Mouse (Mus musculus): ENCODE data around the gene Zfp180. TPM values are rescaled to one million over a fixed set of nuclear protein-coding genes. Genes with fewer than 3 reads are reported as not detected.

Zfp180 gene
- total and polyA plus RNA-seq, 2 experiments from 2014 or later, result 25.1 to 32.7 TPM

DNA sequence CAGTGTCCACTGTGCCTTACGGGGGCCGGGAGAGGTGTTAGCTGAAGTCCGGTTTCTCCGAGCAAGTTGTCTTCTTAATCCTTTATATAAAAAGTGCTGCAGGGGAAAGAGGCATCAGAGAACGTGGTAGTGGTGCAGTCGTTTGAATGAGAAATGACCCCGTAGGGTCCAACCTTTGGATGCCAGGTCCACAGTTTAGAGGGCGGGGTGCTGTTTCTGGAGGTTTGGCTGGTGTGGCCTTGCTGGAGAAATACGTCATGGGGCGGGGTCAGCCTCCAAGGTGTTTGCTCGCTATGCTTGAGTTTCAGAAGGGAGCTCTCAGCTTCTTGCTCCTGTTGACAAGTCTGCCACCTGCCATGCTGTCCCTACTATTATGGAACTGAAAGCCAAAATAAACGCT is 31.3 kb downstream of the Zfp180 start:
- no peak for TF ChIP-seq CTCF (IDR thresholded peaks at IDR 0.05)
- H3K36me3 ChIP-seq (ENCODE audit: insufficient read depth, low read length), result 0 out of 2 replicates have a peak, but pooled peaks cover 5% of the 10 kb centered on the region
- H3K4me2 ChIP-seq (ENCODE audit: low read depth, low read length, poor library complexity, severe bottlenecking), result peak overlapping the region; percentile 76
- ATAC-seq (ENCODE audit: low FRiP score) (no peak; the same call in 1 of the 2 replicates), DNase-seq (ENCODE audit: low spot score) (peak; percentile 40)
- no peaks in the 10 kb centered on the region for H3K4me1 ChIP-seq (ENCODE audit: insufficient read depth, low read length)
- peak overlapping the region; percentile 75 for H3K4me3 ChIP-seq (ENCODE audit: low read depth, low read length)
- no peaks in the 10 kb centered on the region for H3K27me3 ChIP-seq (ENCODE audit: insufficient read depth, low read length)
- H3K27ac ChIP-seq (ENCODE audit: low read depth, low read length), result peak overlapping the region; percentile 75
- peak overlapping the region; percentile 76 for H3K9ac ChIP-seq (replicated peaks; ENCODE audit: low read length, poor library complexity, severe bottlenecking)
- H3K9me3 ChIP-seq (ENCODE audit: low read length), result peaks cover 8% of the 10 kb centered on the region
- WGBS, result 10% methylated on average over 12 of the region's 12 CpGs

- H3K4me1 ChIP-seq (ENCODE audit: insufficient read depth, low read length), result no peaks in the 10 kb centered on the region
- 88% methylated on average over 4 of the region's 4 CpGs for WGBS
- H3K4me3 ChIP-seq (ENCODE audit: low read depth, low read length), result no peak overlapping the region
- H3K4me2 ChIP-seq (ENCODE audit: low read depth, low read length, poor library complexity, severe bottlenecking), result no peak overlapping the region
- no peak overlapping the region for H3K9ac ChIP-seq (replicated peaks; ENCODE audit: low read length, poor library complexity, severe bottlenecking)
- DNase-seq (ENCODE audit: low spot score) (no peak), ATAC-seq (ENCODE audit: low FRiP score) (no peak)
- no peak overlapping the region for H3K27ac ChIP-seq (ENCODE audit: low read depth, low read length)
- no peaks in the 10 kb centered on the region for H3K9me3 ChIP-seq (ENCODE audit: low read length)
- H3K27me3 ChIP-seq (ENCODE audit: insufficient read depth, low read length), result no peaks in the 10 kb centered on the region
- H3K36me3 ChIP-seq (ENCODE audit: insufficient read depth, low read length), result no peaks in the 10 kb centered on the region
- no peak for TF ChIP-seq CTCF (IDR thresholded peaks at IDR 0.05)
Measured at GRCm38 (mm10) chr7:24116655-24117054, 34.9 kb downstream of the Zfp180 start.

DNA sequence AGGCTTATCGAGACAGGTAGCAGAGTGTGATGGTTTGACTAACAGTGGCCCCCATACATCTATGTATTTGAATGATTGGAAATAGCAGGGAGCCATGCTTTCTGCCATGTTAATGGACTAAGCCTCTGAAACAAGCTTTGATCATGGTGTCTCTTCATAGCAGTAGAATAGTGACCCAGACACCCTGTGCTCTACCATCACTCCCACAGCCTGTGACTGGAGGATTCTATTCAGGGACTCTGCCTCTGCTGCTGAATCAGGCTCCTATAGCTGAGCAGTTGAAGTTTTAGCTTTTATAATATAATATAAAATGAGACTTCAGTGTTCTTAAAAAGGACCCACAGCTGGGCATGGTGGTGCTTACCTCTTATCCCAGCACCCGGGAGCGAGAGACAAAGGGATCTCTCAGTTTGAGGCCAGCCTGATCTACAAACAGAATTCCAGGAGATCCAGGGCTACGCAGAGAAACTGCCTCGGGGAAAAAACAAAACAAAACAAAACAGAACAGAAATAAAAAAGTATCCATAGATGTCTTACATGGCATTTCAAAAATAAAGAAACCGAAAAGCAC is 51.8 kb downstream of the Zfp180 start:
- DNase-seq (ENCODE audit: low spot score) (peak; percentile 5), ATAC-seq (ENCODE audit: low FRiP score) (peak; percentile 35)
- Histone ChIP-seq H3K9me3 (ENCODE audit: low read length) (no peaks in the 10 kb centered on the region), H3K4me1 (ENCODE audit: insufficient read depth, low read length) (peaks cover 7% of the 10 kb centered on the region; the same call in 1 of the 2 replicates), H3K9ac (replicated peaks; ENCODE audit: low read length, poor library complexity, severe bottlenecking) (peak overlapping the region; percentile 81), H3K27me3 (ENCODE audit: insufficient read depth, low read length) (no peaks in the 10 kb centered on the region), H3K36me3 (ENCODE audit: insufficient read depth, low read length) (peaks cover 5% of the 10 kb centered on the region), H3K27ac (ENCODE audit: low read depth, low read length) (peak overlapping the region; percentile 59; the same call in 1 of the 2 replicates), H3K4me3 (ENCODE audit: low read depth, low read length) (peak overlapping the region; percentile 84), H3K4me2 (ENCODE audit: low read depth, low read length, poor library complexity, severe bottlenecking) (peak overlapping the region; percentile 80)
- 13% methylated on average over 6 of the region's 6 CpGs for WGBS
- TF ChIP-seq CTCF (IDR thresholded peaks at IDR 0.05), result no peak

DNA sequence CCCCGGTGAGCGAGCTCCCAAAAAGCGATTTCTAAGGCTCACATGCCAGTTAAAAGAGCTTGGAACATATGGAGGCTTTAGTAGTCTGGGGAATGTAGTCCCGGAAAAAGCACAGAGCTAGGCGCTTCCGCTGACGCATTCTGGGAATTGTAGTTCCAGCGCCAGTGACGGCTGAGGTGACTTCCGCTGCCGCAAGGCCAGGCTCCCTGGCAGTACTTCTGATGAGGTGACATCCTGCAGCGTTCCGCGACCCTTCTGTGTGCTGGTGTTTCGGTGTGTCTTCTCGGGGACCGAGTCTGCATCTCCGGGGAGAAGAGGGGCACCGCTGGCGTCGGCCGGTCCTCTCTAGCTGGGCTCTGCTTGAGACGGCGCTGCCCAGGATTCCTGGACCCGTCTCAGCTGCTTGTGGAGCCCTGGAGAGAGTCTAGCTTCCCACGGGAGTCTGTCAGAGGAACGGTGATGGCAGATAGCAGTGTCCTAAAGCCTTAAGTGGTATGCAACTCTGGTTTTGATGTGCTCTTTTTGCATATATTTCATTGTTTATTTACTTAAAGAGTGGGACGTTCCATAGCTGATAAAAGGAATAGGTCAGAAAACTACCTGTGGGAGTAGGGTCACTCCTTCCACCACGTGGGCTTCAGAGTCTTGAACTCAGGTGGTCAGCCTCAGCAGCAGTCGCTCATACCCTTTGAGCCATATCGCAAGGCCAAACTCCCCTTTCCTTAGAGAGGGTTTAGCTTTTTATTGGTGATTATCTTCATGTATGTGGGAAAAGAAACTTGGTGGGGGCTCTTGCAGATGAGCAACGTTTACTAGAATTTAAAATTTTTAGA is 52.5 kb downstream of the Zfp180 start, which contains the start of gene Zfp235:
TSS of gene Zfp235 (plus strand) at position 174 of the 833 bp plus-strand sequence.
- Histone ChIP-seq H3K27ac (ENCODE audit: low read depth, low read length) (peak within 1 kb of the TSS; percentile 59), H3K4me3 (ENCODE audit: low read depth, low read length) (peak within 1 kb of the TSS; percentile 84), H3K36me3 (ENCODE audit: insufficient read depth, low read length) (peaks cover 11% of the 10 kb centered on the region), H3K4me1 (ENCODE audit: insufficient read depth, low read length) (peaks cover 7% of the 10 kb centered on the region; the same call in 1 of the 2 replicates), H3K27me3 (ENCODE audit: insufficient read depth, low read length) (no peaks in the 10 kb centered on the region), H3K9me3 (ENCODE audit: low read length) (no peaks in the 10 kb centered on the region), H3K4me2 (ENCODE audit: low read depth, low read length, poor library complexity, severe bottlenecking) (peak within 1 kb of the TSS; percentile 80), H3K9ac (replicated peaks; ENCODE audit: low read length, poor library complexity, severe bottlenecking) (peak within 1 kb of the TSS; percentile 81)
- DNase-seq (ENCODE audit: low spot score) (peak; percentile 95), ATAC-seq (ENCODE audit: low FRiP score) (peak; percentile 92)
- WGBS, result 4% methylated on average over 32 of the region's 32 CpGs
- no peak for TF ChIP-seq CTCF (IDR thresholded peaks at IDR 0.05)

- Histone ChIP-seq H3K27ac (ENCODE audit: low read depth, low read length) (no peak overlapping the region), H3K36me3 (ENCODE audit: insufficient read depth, low read length) (peaks cover 34% of the 10 kb centered on the region), H3K4me1 (ENCODE audit: insufficient read depth, low read length) (no peaks in the 10 kb centered on the region), H3K9me3 (ENCODE audit: low read length) (no peaks in the 10 kb centered on the region), H3K27me3 (ENCODE audit: insufficient read depth, low read length) (no peaks in the 10 kb centered on the region), H3K4me2 (ENCODE audit: low read depth, low read length, poor library complexity, severe bottlenecking) (no peak overlapping the region), H3K9ac (replicated peaks; ENCODE audit: low read length, poor library complexity, severe bottlenecking) (no peak overlapping the region), H3K4me3 (ENCODE audit: low read depth, low read length) (no peak overlapping the region)
- no peak for ATAC-seq (ENCODE audit: low FRiP score)
- no peak for TF ChIP-seq CTCF (IDR thresholded peaks at IDR 0.05)
- DNase-seq (ENCODE audit: low spot score), result no peak
- 92% methylated on average over 6 of the region's 6 CpGs for WGBS
Measured at GRCm38 (mm10) chr7:24142566-24142965, 60.8 kb downstream of the Zfp180 start.

DNA sequence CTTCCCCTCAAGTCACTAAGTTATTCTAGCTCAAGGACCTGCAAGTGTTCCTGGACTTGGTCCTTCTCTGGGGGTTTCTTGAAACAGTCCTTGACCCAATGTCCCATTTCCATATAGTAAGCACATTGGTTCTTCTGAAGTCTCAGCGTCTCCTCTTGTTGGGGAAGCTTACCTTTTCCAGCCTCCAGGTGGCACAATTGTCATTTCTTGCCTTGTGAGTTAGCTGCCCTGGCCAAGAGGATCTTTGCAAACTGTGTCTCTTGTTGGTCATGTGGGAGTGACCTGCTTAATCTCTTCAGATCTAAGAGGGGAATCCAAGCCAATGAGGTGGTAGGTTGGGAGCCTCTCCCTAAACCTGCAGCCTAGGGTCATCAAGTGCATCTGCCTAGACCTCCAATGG is 71.5 kb downstream of the Zfp180 start:
- 18% methylated on average over 1 of the region's 1 CpGs for WGBS
- H3K27ac ChIP-seq (ENCODE audit: low read depth, low read length), result no peak overlapping the region
- ATAC-seq (ENCODE audit: low FRiP score), result no peak
- no peaks in the 10 kb centered on the region for H3K36me3 ChIP-seq (ENCODE audit: insufficient read depth, low read length)
- no peak for DNase-seq (ENCODE audit: low spot score)
- H3K9me3 ChIP-seq (ENCODE audit: low read length), result peaks cover 10% of the 10 kb centered on the region; the same call in 1 of the 2 replicates
- H3K9ac ChIP-seq (replicated peaks; ENCODE audit: low read length, poor library complexity, severe bottlenecking), result no peak overlapping the region
- H3K27me3 ChIP-seq (ENCODE audit: insufficient read depth, low read length), result no peaks in the 10 kb centered on the region
- peak; percentile 32 for TF ChIP-seq CTCF (IDR thresholded peaks at IDR 0.05)
- H3K4me1 ChIP-seq (ENCODE audit: insufficient read depth, low read length), result no peaks in the 10 kb centered on the region
- H3K4me3 ChIP-seq (ENCODE audit: low read depth, low read length), result no peak overlapping the region
- no peak overlapping the region for H3K4me2 ChIP-seq (ENCODE audit: low read depth, low read length, poor library complexity, severe bottlenecking)

Other genes starting within 250 kb of the Zfp180 start
- gene Vmn1r176, start 244.6 kb upstream of the Zfp180 start, total RNA-seq (2014; rRNA removed), result not detected in 2 replicates
- 0.05 TPM in 1 of 2 replicates, not detected in the other for gene Vmn1r176, start 244.6 kb upstream of the Zfp180 start, polyA plus RNA-seq (2015; fragmentation: Nextera tagmentation; extraction: Ambion mirVana)
- not detected in 2 replicates for gene Vmn1r177, start 215.5 kb upstream of the Zfp180 start, total RNA-seq (2014; rRNA removed)
- not detected in 2 replicates for gene Vmn1r177, start 215.5 kb upstream of the Zfp180 start, polyA plus RNA-seq (2015; fragmentation: Nextera tagmentation; extraction: Ambion mirVana)
- not detected in 2 replicates for gene Vmn1r178, start 189.9 kb upstream of the Zfp180 start, total RNA-seq (2014; rRNA removed)
- gene Vmn1r178, start 189.9 kb upstream of the Zfp180 start, polyA plus RNA-seq (2015; fragmentation: Nextera tagmentation; extraction: Ambion mirVana), result not detected in 2 replicates
- gene Vmn1r179, start 154.9 kb upstream of the Zfp180 start, total RNA-seq (2014; rRNA removed), result not detected in 2 replicates
- gene Vmn1r179, start 154.9 kb upstream of the Zfp180 start, polyA plus RNA-seq (2015; fragmentation: Nextera tagmentation; extraction: Ambion mirVana), result not detected in 2 replicates
- not detected in 2 replicates for gene Vmn1r180, start 131.3 kb upstream of the Zfp180 start, total RNA-seq (2014; rRNA removed)
- gene Vmn1r180, start 131.3 kb upstream of the Zfp180 start, polyA plus RNA-seq (2015; fragmentation: Nextera tagmentation; extraction: Ambion mirVana), result not detected in 2 replicates
- gene Vmn1r181, start 107.3 kb upstream of the Zfp180 start, total RNA-seq (2014; rRNA removed), result not detected in 2 replicates
- gene Vmn1r181, start 107.3 kb upstream of the Zfp180 start, polyA plus RNA-seq (2015; fragmentation: Nextera tagmentation; extraction: Ambion mirVana), result not detected in 2 replicates
- gene V1rd19, start 80.2 kb upstream of the Zfp180 start, total RNA-seq (2014; rRNA removed), result not detected in 2 replicates
- gene V1rd19, start 80.2 kb upstream of the Zfp180 start, polyA plus RNA-seq (2015; fragmentation: Nextera tagmentation; extraction: Ambion mirVana), result not detected in 2 replicates
- not detected in 2 replicates for gene Vmn1r183, start 28.7 kb upstream of the Zfp180 start, total RNA-seq (2014; rRNA removed)
- not detected in 2 replicates for gene Vmn1r183, start 28.7 kb upstream of the Zfp180 start, polyA plus RNA-seq (2015; fragmentation: Nextera tagmentation; extraction: Ambion mirVana)
- gene Zfp112, start 30.4 kb downstream of the Zfp180 start, total RNA-seq (2014; rRNA removed), result 6.9 and 10.0 TPM in 2 replicates
- 4.2 and 4.3 TPM in 2 replicates for gene Zfp112, start 30.4 kb downstream of the Zfp180 start, polyA plus RNA-seq (2015; fragmentation: Nextera tagmentation; extraction: Ambion mirVana)
- 28.0 and 29.9 TPM in 2 replicates for gene Zfp235, start 52.2 kb downstream of the Zfp180 start, total RNA-seq (2014; rRNA removed)
- gene Zfp235, start 52.2 kb downstream of the Zfp180 start, polyA plus RNA-seq (2015; fragmentation: Nextera tagmentation; extraction: Ambion mirVana), result 20.4 and 22.8 TPM in 2 replicates
- 4.1 and 5.3 TPM in 2 replicates for gene Zfp114, start 93.1 kb downstream of the Zfp180 start, total RNA-seq (2014; rRNA removed)
- 2.1 and 2.4 TPM in 2 replicates for gene Zfp114, start 93.1 kb downstream of the Zfp180 start, polyA plus RNA-seq (2015; fragmentation: Nextera tagmentation; extraction: Ambion mirVana)
- gene Zfp111, start 129.5 kb downstream of the Zfp180 start, total RNA-seq (2014; rRNA removed), result 6.2 and 6.7 TPM in 2 replicates
- gene Zfp111, start 129.5 kb downstream of the Zfp180 start, polyA plus RNA-seq (2015; fragmentation: Nextera tagmentation; extraction: Ambion mirVana), result 2.5 and 2.6 TPM in 2 replicates
- gene Zfp109, start 155.6 kb downstream of the Zfp180 start, total RNA-seq (2014; rRNA removed), result 5.4 and 5.5 TPM in 2 replicates
- gene Zfp109, start 155.6 kb downstream of the Zfp180 start, polyA plus RNA-seq (2015; fragmentation: Nextera tagmentation; extraction: Ambion mirVana), result 2.5 TPM in 2 replicates
- 5.5 and 7.4 TPM in 2 replicates for gene Zfp108, start 172.9 kb downstream of the Zfp180 start, total RNA-seq (2014; rRNA removed)
- 3.4 and 3.7 TPM in 2 replicates for gene Zfp108, start 172.9 kb downstream of the Zfp180 start, polyA plus RNA-seq (2015; fragmentation: Nextera tagmentation; extraction: Ambion mirVana)
- gene Zfp93, start 188.5 kb downstream of the Zfp180 start, total RNA-seq (2014; rRNA removed), result 7.4 and 11.1 TPM in 2 replicates
- 2.2 and 2.7 TPM in 2 replicates for gene Zfp93, start 188.5 kb downstream of the Zfp180 start, polyA plus RNA-seq (2015; fragmentation: Nextera tagmentation; extraction: Ambion mirVana)
- 18.3 and 30.9 TPM in 2 replicates for gene Zfp61, start 219.3 kb downstream of the Zfp180 start, total RNA-seq (2014; rRNA removed)
- 30.3 and 32.4 TPM in 2 replicates for gene Zfp61, start 219.3 kb downstream of the Zfp180 start, polyA plus RNA-seq (2015; fragmentation: Nextera tagmentation; extraction: Ambion mirVana)
- gene Zfp94, start 234.7 kb downstream of the Zfp180 start, total RNA-seq (2014; rRNA removed), result 13.3 and 25.0 TPM in 2 replicates
- 17.4 and 22.9 TPM in 2 replicates for gene Zfp94, start 234.7 kb downstream of the Zfp180 start, polyA plus RNA-seq (2015; fragmentation: Nextera tagmentation; extraction: Ambion mirVana)